Mouse (Mus musculus) heart, adult 2 months (tissue): ENCODE data around the gene Galntl6.

Source experiments
- CTCF ChIP-seq: fragments of 200-600 bp; IDR thresholded peaks from 2 replicates; pipeline ENCODE4 v1.8.1; 2022; ENCODE audit warnings: antibody characterized with exemption, mild to moderate bottlenecking, moderate library complexity
- EP300 ChIP-seq: fragments of 200-500 bp; IDR thresholded peaks from 2 replicates; pipeline ENCODE4 v1.6.1; 2011; ENCODE audit warnings: low read depth, low read length, control low read depth; ENCODE audit not compliant: insufficient read depth
- POLR2A ChIP-seq: fragments of 200-500 bp; IDR thresholded peaks from 2 replicates; pipeline ENCODE4 v1.6.1; 2011; ENCODE audit warnings: mild to moderate bottlenecking, low read depth, low read length, control low read depth; ENCODE audit not compliant: insufficient read depth

- TF ChIP-seq CTCF (no peak), POLR2A (no peak), EP300 (no peak)
Measured at GRCm38 (mm10) chr8:58418481-58418880, 494.0 kb downstream of the Galntl6 start.
